Mouse (Mus musculus) kidney, adult 11 months (tissue): ENCODE results near the gene Parm1.

Experiments
- DNase-seq: peaks from one replicate; pipeline ENCODE4 v3.0.0; 2022

Parm1 gene

GRCm38 (mm10) chr5:91578924-91579323 is 61.5 kb downstream of the Parm1 start:
- no peak for DNase-seq

GRCm38 (mm10) chr5:91581799-91582198 is 64.4 kb downstream of the Parm1 start:
- no peak for DNase-seq

- DNase-seq, result no peak
These were observed 68.8 kb downstream of the Parm1 start for GRCm38 (mm10) chr5:91586206-91586605.

- no peak for DNase-seq
These were observed 76.7 kb downstream of the Parm1 start for GRCm38 (mm10) chr5:91594083-91594482.

DNA sequence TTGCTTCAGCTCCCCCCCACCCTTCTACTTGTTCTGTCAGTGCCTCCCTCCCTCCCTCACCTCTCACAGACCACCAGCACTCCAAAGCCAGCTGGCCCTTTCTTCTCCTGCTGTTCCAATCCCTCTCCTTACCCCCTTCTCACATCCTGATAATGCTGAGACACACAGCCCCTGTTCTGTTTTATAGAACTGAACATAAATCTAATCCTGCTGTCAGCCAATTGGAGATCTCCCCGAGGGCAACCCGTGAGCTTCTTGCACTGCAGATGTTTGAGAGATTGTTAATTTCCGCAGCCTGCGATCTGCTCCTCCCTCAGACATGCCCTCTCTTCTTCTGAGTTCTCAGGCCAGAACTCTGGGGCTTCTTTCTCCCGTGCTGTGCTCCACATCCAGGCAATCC is 79.8 kb downstream of the Parm1 start:
- DNase-seq, result no peak

DNA sequence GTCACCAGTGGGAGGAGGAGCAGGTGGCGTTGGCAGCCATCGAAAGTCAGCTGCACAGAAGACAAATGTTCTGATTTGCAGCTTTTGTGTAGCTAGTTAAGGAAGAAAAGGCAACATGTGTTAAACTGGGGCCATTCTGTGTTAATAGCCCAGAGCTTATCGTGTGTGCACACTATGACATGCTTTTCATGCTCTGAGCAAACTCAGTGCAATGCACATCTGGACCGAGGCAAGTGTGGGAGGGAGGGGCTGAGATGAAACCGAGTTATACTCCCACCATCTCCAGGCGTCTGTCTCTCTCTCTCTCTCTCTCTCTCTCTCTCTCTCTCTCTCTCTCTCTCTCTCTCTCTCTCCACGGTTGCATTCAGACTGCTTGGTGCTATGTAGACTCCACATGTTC is 82.4 kb downstream of the Parm1 start:
- no peak for DNase-seq

DNA sequence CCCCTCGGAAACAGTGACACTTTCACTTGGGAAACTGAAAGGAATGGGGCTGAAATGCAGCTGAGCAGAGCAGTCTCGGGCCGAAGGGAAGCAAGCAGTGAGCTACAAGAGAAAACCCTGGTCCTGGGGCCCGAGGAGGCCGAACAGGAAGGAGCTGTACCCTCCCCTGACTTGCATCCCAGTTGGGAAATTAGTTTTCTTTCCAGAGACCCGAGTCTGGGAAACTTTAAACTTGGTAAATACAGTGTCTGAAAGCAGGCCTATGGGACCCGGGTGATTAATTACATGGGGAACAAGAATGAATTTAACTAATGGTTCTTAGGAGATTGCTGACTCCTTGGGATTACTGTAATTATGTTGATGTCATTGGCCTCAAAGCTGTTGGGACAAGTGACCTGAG is 85.9 kb downstream of the Parm1 start:
- no peak for DNase-seq

DNA sequence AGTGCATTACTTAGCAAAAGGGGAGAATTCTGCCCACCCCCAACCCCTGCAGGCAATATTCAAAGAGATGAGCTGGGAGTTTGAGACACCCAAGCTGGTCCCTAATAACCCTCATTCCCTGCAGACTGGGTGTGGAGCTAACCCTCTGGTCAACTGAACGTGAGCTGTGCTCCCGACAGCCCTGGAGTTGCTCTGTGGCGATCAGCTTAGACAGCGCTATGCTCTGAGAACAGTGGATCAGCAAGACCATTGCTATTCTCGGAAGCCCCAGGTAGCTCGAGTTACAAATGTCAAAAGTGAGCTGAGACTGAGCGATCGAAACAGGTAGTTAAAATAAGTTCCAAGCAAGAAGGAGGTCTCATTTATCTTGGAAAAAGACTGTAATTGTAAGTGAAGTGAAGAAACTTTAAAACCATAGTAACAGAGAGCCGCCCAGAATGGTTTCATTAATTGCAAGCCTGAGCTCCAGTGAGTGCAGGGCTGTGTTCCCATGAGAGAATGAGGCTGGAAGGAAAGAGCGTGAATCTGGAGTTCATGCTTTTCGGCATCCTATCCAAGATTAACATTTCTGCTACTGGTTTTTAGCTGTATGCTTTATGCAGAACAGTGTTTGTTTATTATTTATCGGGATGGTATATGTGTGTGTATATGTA is 86.5 kb downstream of the Parm1 start:
- DNase-seq, result no peak

GRCm38 (mm10) chr5:91607234-91607633 is 89.8 kb downstream of the Parm1 start:
- no peak for DNase-seq

GRCm38 (mm10) chr5:91607841-91608240 is 90.4 kb downstream of the Parm1 start:
- no peak for DNase-seq

DNA sequence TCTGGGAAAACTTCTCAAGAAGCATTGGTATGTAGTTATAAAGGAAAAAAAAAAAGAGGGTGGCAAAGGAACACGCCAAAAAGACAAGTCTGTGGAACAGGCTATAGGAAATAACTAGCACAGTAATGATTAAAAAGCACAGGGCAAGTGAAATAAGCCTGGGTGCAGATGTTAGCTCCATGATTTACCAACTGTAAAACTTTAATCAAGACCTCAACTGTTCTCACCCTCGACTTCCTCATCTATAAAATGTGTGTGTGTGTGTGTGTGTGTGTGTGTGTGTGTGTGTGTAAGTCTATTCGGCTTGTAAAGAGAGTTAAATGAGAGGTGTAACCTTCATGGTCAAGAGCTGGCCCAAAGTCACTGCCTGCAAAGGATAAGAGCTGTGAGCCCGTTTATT is 91.6 kb downstream of the Parm1 start:
- no peak for DNase-seq

DNA sequence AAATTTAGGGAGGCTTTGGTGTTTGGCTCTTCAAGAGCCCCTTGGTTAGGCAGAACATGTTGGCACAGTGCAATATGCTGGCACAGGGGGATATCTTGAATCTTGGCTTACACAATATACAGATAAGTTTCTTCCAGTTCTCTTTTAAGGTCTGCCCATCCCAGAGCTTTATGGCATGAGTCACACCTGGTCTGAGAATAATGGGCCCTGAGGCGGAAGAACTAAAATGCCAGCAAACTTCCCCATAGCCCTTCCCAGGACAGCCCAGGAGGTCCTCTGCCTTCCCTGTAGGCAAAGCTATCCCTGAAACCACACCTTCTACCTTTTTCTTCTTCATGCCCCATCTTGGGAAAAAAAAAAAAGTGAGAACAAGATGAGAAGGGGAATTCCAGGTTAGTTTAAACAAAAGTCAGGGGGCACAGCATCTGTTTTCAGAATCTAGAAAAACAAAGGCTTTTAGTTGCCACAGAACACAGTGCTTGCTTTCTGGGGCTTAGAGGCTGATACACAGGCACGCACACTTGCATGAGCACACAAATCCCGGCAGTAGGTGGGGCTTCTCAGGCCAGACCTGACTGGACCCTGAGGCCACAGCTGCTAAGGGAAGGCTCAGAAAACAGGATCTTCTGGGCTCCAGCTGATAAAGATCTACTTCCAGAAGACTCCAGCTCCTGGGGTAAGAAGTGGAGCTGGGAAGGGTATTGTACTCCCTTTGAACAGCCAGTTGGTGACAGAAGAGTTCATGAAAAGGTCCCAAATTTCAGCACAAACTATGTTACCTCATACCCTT is 92.3 kb downstream of the Parm1 start:
- no peak for DNase-seq

DNA sequence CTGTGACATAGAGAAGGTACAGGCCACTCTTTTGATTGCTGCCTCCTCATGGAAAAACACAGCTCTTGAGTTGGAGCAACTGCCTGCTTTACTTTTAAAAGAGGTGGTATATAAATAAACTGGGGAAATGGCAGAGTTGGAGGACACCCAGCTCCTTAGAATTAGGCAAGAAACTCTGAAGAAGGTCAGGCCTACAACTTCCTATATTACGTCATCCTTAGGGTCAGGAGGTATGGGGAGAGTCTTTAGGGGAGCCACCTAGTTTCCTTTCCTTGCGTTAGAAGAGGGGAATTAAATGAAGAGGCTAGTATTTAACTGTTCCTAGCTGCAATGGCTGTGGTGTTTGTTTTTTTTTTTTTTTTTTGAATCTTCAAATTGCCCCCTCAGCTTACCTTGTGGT is 93.1 kb downstream of the Parm1 start:
- DNase-seq, result no peak

- DNase-seq, result no peak
These were observed 94.2 kb downstream of the Parm1 start for GRCm38 (mm10) chr5:91611589-91611988.

DNA sequence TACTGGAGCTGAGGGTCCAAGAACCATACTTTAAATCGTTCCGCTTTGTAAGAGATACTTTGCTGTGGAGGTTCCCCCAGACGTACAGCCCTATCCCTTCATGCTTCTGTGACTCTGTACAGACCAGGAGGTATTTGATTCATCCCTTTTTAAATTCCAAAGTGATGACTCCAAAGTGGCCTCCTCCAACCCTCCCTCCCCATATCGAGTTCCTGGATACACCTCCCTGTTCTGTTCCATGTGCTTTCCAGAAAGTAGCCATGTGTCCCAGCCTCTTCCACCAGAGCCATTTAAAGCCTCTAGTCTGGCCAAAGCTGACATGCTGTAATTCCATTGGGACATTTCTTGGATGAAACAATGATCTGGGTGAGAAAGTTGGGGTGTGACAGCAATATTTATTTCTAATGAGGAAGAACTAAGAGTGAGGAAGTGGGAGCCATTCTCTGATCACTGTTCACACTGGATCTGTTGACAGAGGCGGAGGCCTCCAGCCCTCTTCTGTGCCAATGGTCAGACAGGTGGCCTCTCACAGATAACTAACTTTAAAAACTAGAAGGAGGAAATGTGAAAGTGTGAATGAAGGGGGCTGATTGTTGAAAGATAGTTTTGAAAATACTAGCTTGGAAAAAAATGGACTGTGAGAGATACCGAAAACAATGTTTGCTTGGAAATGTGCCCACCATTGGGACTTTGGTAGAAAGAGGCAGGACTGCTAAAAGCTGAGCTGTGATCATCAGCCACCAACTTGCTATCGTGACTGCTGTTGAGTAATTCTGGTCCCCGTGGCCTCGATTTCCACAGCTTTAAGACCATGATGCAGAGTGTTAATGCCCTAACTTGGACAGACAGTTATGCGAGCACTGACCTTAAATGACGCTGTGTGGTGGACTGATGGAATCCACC is 100.2 kb downstream of the Parm1 start:
- DNase-seq, result no peak

DNA sequence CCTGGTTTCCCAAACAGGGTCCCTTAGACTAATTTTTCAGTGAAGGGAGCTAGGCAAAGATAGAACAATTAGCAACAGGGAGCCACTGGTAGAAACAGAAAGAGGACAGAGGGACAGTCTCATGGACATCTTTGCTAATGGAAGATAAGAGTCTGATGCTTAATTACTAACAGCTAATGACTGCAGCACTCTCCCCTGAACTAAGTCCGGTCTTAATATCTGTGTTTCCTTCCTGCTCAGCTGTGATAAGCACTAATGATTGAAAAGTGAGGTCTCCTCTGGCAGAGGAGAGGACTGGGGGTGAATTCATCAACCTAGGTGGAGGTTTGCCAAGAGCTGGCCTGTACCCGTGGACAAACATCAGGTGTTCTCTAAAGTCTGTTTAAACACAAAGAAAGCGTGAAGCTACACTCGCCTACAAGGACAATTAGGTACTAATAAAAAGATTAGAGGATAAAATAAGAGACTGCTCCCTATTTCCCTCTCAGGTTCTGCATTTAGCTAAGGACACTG is 101.3 kb downstream of the Parm1 start:
- DNase-seq, result no peak

DNA sequence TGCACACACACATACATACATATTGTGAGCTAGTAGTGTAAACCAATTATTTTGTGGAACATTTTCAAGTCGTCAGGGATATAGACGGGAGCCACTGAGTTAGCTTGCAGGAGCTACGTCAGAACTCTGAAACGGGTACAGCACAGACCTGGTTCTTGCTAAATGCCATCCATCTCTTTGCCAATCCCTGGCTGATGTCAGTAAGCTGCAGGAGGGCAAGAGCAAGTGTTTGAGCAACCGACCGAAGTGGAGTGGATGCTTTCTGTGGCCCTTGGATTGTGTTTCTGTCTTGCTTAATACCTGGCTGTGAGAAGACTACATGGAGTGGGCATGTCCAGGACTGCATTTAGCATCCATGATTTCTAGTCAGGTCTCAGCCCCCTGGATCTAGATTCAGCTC is 103.8 kb downstream of the Parm1 start:
- no peak for DNase-seq

GRCm38 (mm10) chr5:91626823-91627222 is 109.4 kb downstream of the Parm1 start:
- DNase-seq, result no peak

GRCm38 (mm10) chr5:91629472-91629871 is 112.1 kb downstream of the Parm1 start:
- no peak for DNase-seq

DNA sequence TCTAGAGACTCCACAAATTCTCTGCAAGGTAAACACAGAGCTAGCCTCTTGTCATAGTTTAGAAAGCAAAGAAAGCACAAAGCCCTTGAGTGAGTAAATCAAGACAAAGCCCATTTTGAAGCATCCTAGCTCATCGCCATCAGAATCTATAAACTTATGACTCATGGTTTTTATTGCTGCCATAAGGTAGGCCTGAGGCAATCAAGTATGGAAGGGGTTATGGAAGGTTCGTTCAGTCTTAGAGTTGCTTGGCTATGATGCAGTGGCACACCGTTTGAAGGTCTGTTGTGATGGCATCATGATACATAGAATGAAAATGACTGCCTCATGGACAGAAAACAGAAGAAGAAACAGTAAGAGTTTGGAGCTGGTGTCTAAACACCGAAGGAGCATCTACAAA is 133.9 kb downstream of the Parm1 start:
- no peak for DNase-seq

DNA sequence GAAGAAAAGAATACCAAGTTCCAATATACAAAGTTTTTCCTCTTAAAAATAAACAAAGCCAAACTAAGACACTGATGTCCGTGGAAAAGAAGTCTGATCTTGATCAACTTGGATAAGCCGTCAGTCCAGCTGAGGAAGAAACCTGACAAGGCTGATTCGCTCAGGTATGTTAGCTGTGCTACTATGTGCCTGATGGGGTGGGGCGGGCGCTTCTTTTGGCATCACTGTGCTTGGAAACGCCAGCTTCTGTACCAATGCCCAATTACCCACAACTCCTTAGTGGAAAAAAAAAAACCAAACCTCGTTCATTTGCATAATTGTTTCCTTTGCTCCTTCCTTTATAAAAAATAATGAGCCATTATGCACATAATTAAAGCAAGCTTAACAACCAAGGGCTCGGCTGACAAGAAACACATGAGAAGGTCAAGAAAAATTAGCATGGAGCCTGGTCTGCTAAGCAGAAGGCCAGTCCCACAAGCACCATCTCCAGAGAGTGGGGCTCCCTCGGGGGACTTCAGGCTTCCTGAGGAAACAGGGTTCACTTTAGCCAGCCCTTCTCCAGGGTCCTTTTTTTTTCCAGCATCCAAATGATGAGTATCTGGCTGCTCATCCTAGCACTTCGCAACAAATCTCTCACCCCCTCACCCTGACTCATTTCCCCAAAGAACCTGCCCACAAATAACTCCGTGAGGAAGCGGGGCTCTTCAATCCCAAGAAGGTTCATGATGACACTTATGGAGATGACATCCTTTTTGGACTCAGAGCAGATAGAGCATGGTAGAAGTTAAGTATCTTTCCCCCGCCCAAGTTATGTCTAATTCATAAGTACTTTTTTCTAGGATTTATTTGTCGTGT is 135.9 kb downstream of the Parm1 start:
- no peak for DNase-seq

- no peak for DNase-seq
These were observed 137.1 kb downstream of the Parm1 start for GRCm38 (mm10) chr5:91654331-91655048.
